Mouse (Mus musculus) mammary gland, adult 2 months (tissue): ENCODE data around the gene Gm17720. TPM values are rescaled to one million over a fixed set of nuclear protein-coding genes. Genes with fewer than 3 reads are reported as not detected.

Source experiments
- polyA plus RNA-seq: library from polyadenylated mRNA; depleted of rRNA; stranded (reverse); fragments of >200 nt; gene quantifications from 2 replicates; pipeline ENCODE4 v1.2.3, GENCODE M21; 2012; ENCODE audit warnings: low replicate concordance; rRNA removed

The Gm17720 gene
- not detected in 2 replicates for polyA plus RNA-seq

GRCm38 (mm10) chr8:110102653-110103052, at the start of gene Gm17720:
TSS of gene Gm17720 (minus strand) at chr8:110102753.

DNA sequence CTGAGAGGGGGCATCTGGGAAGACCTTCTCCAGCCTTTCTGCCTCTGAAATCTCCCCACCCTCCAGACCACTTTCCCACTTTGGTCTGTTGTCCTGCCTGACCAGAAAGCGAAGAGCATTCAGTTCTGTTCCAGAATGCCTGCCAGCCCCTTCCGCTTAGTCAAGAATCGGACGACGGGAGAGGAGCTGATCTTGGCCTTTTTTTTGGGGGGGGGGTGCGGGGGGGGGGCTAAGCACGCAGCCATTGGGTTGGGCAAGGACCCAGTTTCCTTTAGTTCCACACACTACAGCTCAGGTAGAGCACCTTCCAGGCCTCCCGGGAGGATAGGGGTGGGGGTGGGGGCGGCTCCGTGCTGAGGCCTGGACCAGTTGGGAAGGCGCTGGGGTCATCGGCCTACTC, 1.6 kb downstream of the Gm17720 start, which contains the start of gene Gm21964:
Gm21964 (plus strand) TSS at position 301 of the 400 bp plus-strand sequence.

DNA sequence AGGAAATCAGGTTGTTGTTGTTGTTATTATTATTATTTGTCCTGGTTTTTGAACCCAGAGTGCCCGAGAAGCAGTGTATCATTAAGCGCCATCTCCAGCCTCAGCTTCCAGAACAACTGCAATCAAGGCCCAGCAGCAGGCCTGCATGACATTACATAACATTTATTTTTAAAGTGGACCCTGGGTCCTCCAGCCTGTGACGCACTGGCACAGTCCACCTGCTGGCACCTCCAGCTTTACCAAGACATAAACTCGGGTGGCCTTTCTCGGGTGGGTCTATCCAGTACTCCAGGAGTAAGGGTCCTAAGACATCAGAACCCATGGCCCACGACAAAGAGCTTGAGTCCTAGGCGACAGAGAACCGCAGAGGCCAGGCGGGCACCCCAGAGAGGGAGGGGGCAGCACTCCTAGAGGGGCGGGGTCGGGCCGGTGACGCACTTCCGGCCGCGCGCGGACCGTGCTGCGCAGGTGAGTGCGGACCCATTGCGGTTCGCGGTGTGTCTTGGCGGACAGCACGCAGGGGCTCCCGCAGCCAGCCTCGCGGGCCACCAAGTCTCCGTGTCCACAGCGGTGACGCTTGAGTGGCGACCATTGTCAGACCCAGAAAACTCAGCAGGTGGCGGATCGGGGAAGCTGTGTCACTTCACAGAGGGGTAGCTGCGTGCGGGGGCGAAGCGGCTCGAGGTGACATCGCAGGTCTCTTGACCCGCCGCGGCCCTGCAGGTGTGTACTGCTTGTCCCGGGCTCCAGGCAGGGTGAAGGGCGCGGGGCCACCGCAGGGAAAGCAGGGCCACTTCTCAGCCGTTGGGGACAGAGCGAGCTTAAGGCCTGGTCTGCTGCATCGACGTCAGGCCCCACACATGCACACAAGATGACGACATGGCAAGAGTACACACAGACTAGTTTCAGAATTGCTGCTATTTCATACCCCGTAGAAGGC, 23.0 kb downstream of the Gm17720 start, which contains the start of gene Zfp612:
Zfp612 (plus strand) TSS at position 465 of the 940 bp plus-strand sequence.

DNA sequence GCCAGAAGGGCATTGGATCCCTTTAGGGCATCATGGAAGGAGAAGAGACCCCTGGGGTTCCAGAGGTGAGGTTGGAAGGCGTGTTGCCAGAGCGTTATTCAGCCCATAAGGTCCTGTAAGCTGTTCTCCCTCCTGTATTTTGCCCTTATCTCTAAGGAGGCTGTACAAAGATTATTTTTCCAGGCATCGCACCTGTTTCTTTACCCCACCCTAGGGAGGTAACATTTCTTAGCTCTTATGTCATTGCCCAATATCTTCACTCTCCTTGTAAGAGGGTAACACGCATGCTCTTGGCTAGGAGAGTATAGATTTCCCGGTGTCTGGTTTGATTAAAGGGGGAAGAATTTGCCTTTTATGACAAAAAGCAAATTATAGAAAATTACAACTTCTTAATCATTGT, 62.9 kb downstream of the Gm17720 start, which contains the start of gene Chst4:
Chst4 (minus strand) TSS at position 82 of the 400 bp plus-strand sequence.

Other genes starting within 250 kb of the Gm17720 start
- gene Phlpp2, start 234.2 kb downstream of the Gm17720 start, polyA plus RNA-seq, result 4.8 and 7.4 TPM in 2 replicates
- 3.3 and 4.6 TPM in 2 replicates for gene Marveld3, start 140.6 kb downstream of the Gm17720 start, polyA plus RNA-seq
- gene Tat, start 112.3 kb downstream of the Gm17720 start, polyA plus RNA-seq, result 2.5 TPM in 1 of 2 replicates, not detected in the other
- 6.0 and 14.9 TPM in 2 replicates for gene Chst4, start 63.0 kb downstream of the Gm17720 start, polyA plus RNA-seq
- 0.93 and 1.3 TPM in 2 replicates for gene Zfp612, start 23.0 kb downstream of the Gm17720 start, polyA plus RNA-seq
- not detected in 2 replicates for gene Gm21964, start 1.5 kb downstream of the Gm17720 start, polyA plus RNA-seq
- gene Calb2, start 65.5 kb upstream of the Gm17720 start, polyA plus RNA-seq, result 0.10 TPM in 1 of 2 replicates, not detected in the other
- gene Cmtr2, start 112.9 kb upstream of the Gm17720 start, polyA plus RNA-seq, result 3.2 and 4.2 TPM in 2 replicates
- gene Hydin, start 164.2 kb upstream of the Gm17720 start, polyA plus RNA-seq, result 0.06 and 0.10 TPM in 2 replicates